In genomic region chr7:64014227-64014626, GRCm38 (mm10) we compare ENCODE assay signal across 1 mouse cellular context.
TF ChIP-seq lines count a peak whose summit lies in the region.

No protein-coding gene starts in this region.

TF ChIP-seq in MEL, 35 proteins besides CTCF, POLR2A, EP300 and RAD21 (continued from another document):
- TF ChIP-seq NELFE (IDR thresholded peaks at IDR 0.05; ENCODE audit: low read depth, low read length) (peak; percentile 47), SMC3 (IDR thresholded peaks at IDR 0.05; ENCODE audit: low read depth, low read length) (0 out of 2 replicates have a peak, but pooled peaks have one; percentile 13), ZMIZ1 (IDR thresholded peaks at IDR 0.05; ENCODE audit: low read depth, low read length) (peak; percentile 54; the same call in 1 of the 2 replicates), ETS1 (IDR thresholded peaks at IDR 0.05; ENCODE audit: low read depth, low read length) (peak; percentile 83), POLR2AphosphoS2 (IDR thresholded peaks at IDR 0.05; ENCODE audit: low read length) (peak; percentile 86), GATA1 (IDR thresholded peaks at IDR 0.05; ENCODE audit: low read depth, low read length) (0 out of 2 replicates have a peak, but pooled peaks have one; percentile 58), TAL1 (IDR thresholded peaks at IDR 0.05; ENCODE audit: low read length) (no peak), SIN3A (IDR thresholded peaks at IDR 0.05; ENCODE audit: low read length) (peak; percentile 69), JUND (IDR thresholded peaks at IDR 0.05; ENCODE audit: low read depth, low read length) (no peak), ELF1 (IDR thresholded peaks at IDR 0.05; ENCODE audit: low read depth, low read length) (peak; percentile 37; the same call in 1 of the 2 replicates), CHD1 (IDR thresholded peaks at IDR 0.05; ENCODE audit: low read depth, low read length) (no peak), BHLHE40 (IDR thresholded peaks at IDR 0.05; ENCODE audit: borderline replicate concordance, low read depth, low read length) (peak; percentile 53; the same call in 1 of the 2 replicates), CHD2 (IDR thresholded peaks at IDR 0.05; ENCODE audit: low read length) (peak; percentile 65), MYC (IDR thresholded peaks at IDR 0.05; ENCODE audit: low read depth, low read length) (no peak), POLR2AphosphoS5 (IDR thresholded peaks at IDR 0.05; ENCODE audit: borderline replicate concordance, low read depth, low read length) (no peak)
